Mouse (Mus musculus): ENCODE data around the gene Bcdin3d.
"Not testable (repeated sequence)": the region's sequence is repeated elsewhere in the genome, so short reads cannot be mapped to it uniquely, and the experiment has no call there.

DNA sequence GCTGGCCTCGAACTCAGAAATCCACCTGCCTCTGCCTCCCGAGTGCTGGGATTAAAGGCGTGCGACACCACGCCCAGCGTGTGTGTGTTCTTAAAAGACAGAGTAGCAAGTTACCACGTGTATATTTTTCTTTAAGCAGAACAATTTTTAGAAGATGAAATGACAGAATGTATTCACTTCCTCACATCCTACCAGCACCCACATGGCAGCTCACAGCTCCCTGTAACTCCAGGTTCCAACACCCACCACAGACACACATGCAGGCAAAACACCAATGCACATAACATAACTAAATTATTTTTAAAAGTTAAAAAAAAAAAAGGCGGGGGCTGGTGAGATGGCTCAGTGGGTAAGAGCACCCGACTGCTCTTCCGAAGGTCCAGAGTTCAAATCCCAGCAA lies 28.4 kb downstream of the Bcdin3d start:
- TF ChIP-seq POLR2AphosphoS5 (IDR thresholded peaks at IDR 0.05; ENCODE audit: borderline replicate concordance, low read depth, low read length); TAL1 (IDR thresholded peaks at IDR 0.05; ENCODE audit: low read length); USF1 (IDR thresholded peaks at IDR 0.05; ENCODE audit: low read depth, low read length); CTCF (IDR thresholded peaks at IDR 0.05 in 2 of 3, conservative IDR thresholded peaks at IDR 0.05 in 1 of 3; ENCODE audit: control insufficient read depth in 1 of 3, insufficient read depth in 1 of 3, low read depth in 2 of 3, low read length in 3 of 3, poor library complexity in 1 of 3, severe bottlenecking in 1 of 3); MAX (IDR thresholded peaks at IDR 0.05; ENCODE audit: low read length); RCOR1 (IDR thresholded peaks at IDR 0.05; ENCODE audit: low read depth, low read length); JUND (IDR thresholded peaks at IDR 0.05; ENCODE audit: low read depth, low read length); POLR2AphosphoS2 (IDR thresholded peaks at IDR 0.05; ENCODE audit: low read length); POLR2A (IDR thresholded peaks at IDR 0.05; ENCODE audit: control insufficient read depth in 1 of 2, insufficient read depth in 1 of 2, low read depth in 1 of 2, low read length in 2 of 2, poor library complexity in 1 of 2); NRF1 (IDR thresholded peaks at IDR 0.05; ENCODE audit: insufficient read depth, low read depth, low read length, poor library complexity, severe bottlenecking); EP300 (IDR thresholded peaks at IDR 0.05; ENCODE audit: low read depth in 1 of 2, low read length in 2 of 2); TCF12 (IDR thresholded peaks at IDR 0.05; ENCODE audit: low read depth, low read length); ZC3H11A (IDR thresholded peaks at IDR 0.05; ENCODE audit: low read depth, low read length): not testable (repeated sequence)
